Mouse (Mus musculus) heart, adult 2 months (tissue): ENCODE data around the gene Angptl6.

ENCODE experiments used
- CTCF ChIP-seq: fragments of 200-600 bp; IDR thresholded peaks from 2 replicates; pipeline ENCODE4 v1.8.1; 2022; ENCODE audit warnings: antibody characterized with exemption, mild to moderate bottlenecking, moderate library complexity
- EP300 ChIP-seq: fragments of 200-500 bp; IDR thresholded peaks from 2 replicates; pipeline ENCODE4 v1.6.1; 2011; ENCODE audit warnings: low read depth, low read length, control low read depth; ENCODE audit not compliant: insufficient read depth
- POLR2A ChIP-seq: fragments of 200-500 bp; IDR thresholded peaks from 2 replicates; pipeline ENCODE4 v1.6.1; 2011; ENCODE audit warnings: mild to moderate bottlenecking, low read depth, low read length, control low read depth; ENCODE audit not compliant: insufficient read depth

- TF ChIP-seq CTCF = no peak
- no peak for TF ChIP-seq POLR2A
- no peak for TF ChIP-seq EP300
Observed at GRCm38 (mm10) chr9:20888386-20888765, 8.8 kb upstream of the Angptl6 start.
